Mouse (Mus musculus) CD8-positive naive resting alpha-beta T cell, adult 2 months (primary cell): ENCODE results near the gene Abi3.

Experiments used
- DNase-seq, 2 experiments: peaks; one replicate each; pipeline ENCODE4 v3.0.0; 2022; ENCODE audit warnings: low read depth in 2 of 2, low spot score in 2 of 2

Abi3 gene

GRCm38 (mm10) chr11:95826317-95827167 lies 15.7 kb downstream of the Abi3 start:
- no peak for DNase-seq

GRCm38 (mm10) chr11:95825625-95826024 lies 16.7 kb downstream of the Abi3 start:
- no peak for DNase-seq

GRCm38 (mm10) chr11:95824877-95825243 lies 17.4 kb downstream of the Abi3 start:
- no peak for DNase-seq

GRCm38 (mm10) chr11:95824071-95824876 lies 18.0 kb downstream of the Abi3 start, which contains the start of gene Phospho1:
Phospho1 (plus strand) TSS chr11:95824499.
- peak; percentile 59 to 69 for DNase-seq

- DNase-seq: no peak
These were observed 19.8 kb downstream of the Abi3 start for GRCm38 (mm10) chr11:95822437-95822836.

- DNase-seq: no peak
These were observed 20.8 kb downstream of the Abi3 start for GRCm38 (mm10) chr11:95821511-95821910.

GRCm38 (mm10) chr11:95819138-95819537 lies 23.1 kb downstream of the Abi3 start:
- DNase-seq: no peak

- no peak for DNase-seq
These were observed 26.9 kb downstream of the Abi3 start for GRCm38 (mm10) chr11:95815412-95815811.

GRCm38 (mm10) chr11:95814857-95815256 lies 27.4 kb downstream of the Abi3 start:
- DNase-seq: no peak

GRCm38 (mm10) chr11:95814101-95814500 lies 28.2 kb downstream of the Abi3 start:
- no peak for DNase-seq

GRCm38 (mm10) chr11:95812224-95812623 lies 30.1 kb downstream of the Abi3 start:
- DNase-seq: no peak

GRCm38 (mm10) chr11:95811741-95812140 lies 30.5 kb downstream of the Abi3 start:
- no peak for DNase-seq

- no peak for DNase-seq
These were observed 31.4 kb downstream of the Abi3 start for GRCm38 (mm10) chr11:95810828-95811227.

- DNase-seq: no peak
These were observed 32.7 kb downstream of the Abi3 start for GRCm38 (mm10) chr11:95809603-95810002.

GRCm38 (mm10) chr11:95808448-95809011 lies 33.7 kb downstream of the Abi3 start:
- DNase-seq: no peak

GRCm38 (mm10) chr11:95807884-95808283 lies 34.4 kb downstream of the Abi3 start:
- no peak for DNase-seq

- no peak for DNase-seq
These were observed 36.7 kb downstream of the Abi3 start for GRCm38 (mm10) chr11:95805527-95805926.

GRCm38 (mm10) chr11:95805010-95805409 lies 37.3 kb downstream of the Abi3 start:
- peak in 1 of 2 experiments; percentile 28 for DNase-seq

- DNase-seq: no peak
These were observed 46.7 kb downstream of the Abi3 start for GRCm38 (mm10) chr11:95795582-95795981.

GRCm38 (mm10) chr11:95794201-95794600 lies 48.1 kb downstream of the Abi3 start:
- DNase-seq: no peak

- no peak for DNase-seq
These were observed 49.2 kb downstream of the Abi3 start for GRCm38 (mm10) chr11:95792950-95793509.
